Mouse (Mus musculus) stomach, postnatal 0 days (tissue): ENCODE data around the gene Zfp524. TPM values are rescaled to one million over a fixed set of nuclear protein-coding genes. Genes with fewer than 3 reads are reported as not detected.

Source experiments
- ATAC-seq: fragments of 200-750 bp; cut with Nextera tagmentation; 2 replicates; pipeline ENCODE4 v1.8.0; 2017; ENCODE audit not compliant: low FRiP score, low TSS enrichment
- DNase-seq: peaks from one replicate; pipeline ENCODE4 v3.0.0-alpha.2; 2016; ENCODE audit warnings: low spot score
- H3K27ac ChIP-seq: fragments of 300-500 bp; sonication (generic); replicated peaks from 2 replicates; pipeline ENCODE4 v1.5.1; 2014; ENCODE audit warnings: mild to moderate bottlenecking, control low read depth
- H3K27me3 ChIP-seq: fragments of 300-500 bp; sonication (generic); 2 replicates; pipeline ENCODE4 v1.6.1; 2014; ENCODE audit warnings: low read length; ENCODE audit not compliant: control insufficient read depth, insufficient read depth
- H3K36me3 ChIP-seq: fragments of 300-500 bp; sonication (generic); 2 replicates; pipeline ENCODE4 v1.6.1; 2014; ENCODE audit warnings: low read length, mixed read lengths; ENCODE audit not compliant: control insufficient read depth, insufficient read depth
- H3K4me1 ChIP-seq: fragments of 300-500 bp; sonication (generic); replicated peaks from 2 replicates; pipeline ENCODE4 v1.6.1; 2014; ENCODE audit warnings: antibody characterized with exemption; ENCODE audit not compliant: control insufficient read depth, insufficient read depth
- H3K4me2 ChIP-seq: fragments of 300-500 bp; sonication (generic); replicated peaks from 2 replicates; pipeline ENCODE4 v1.6.1; 2014; ENCODE audit warnings: low read depth, mild to moderate bottlenecking, control low read depth, moderate library complexity
- H3K4me3 ChIP-seq: fragments of 300-500 bp; sonication (generic); 2 replicates; pipeline ENCODE4 v1.5.1; 2014; ENCODE audit warnings: low read depth, low read length, control low read depth
- H3K9ac ChIP-seq: fragments of 300-500 bp; sonication (generic); 2 replicates; pipeline ENCODE4 v1.6.1; 2014; ENCODE audit warnings: mild to moderate bottlenecking, low read length, control low read depth, mixed read lengths
- H3K9me3 ChIP-seq: fragments of 300-500 bp; sonication (generic); 2 replicates; pipeline ENCODE4 v1.6.1; 2016; ENCODE audit warnings: low read length; ENCODE audit not compliant: control insufficient read depth
- CTCF ChIP-seq: IDR thresholded peaks from 2 replicates; pipeline ENCODE4 v1.5.1; 2016; ENCODE audit warnings: antibody characterized with exemption, low read depth, mild to moderate bottlenecking, moderate library complexity
- EP300 ChIP-seq: optimal IDR thresholded peaks from 2 replicates; pipeline ENCODE3; 2016; ENCODE audit warnings: antibody characterized with exemption
- WGBS: fragments of 180-500 bp; shearing (Covaris S2); extraction: QIAGEN DNeasy Blood & Tissue Kit; methylation state at CpG from one replicate; pipeline ENCODE4 v1.1.7; 2014; 5-methylcytosine and 5-hydroxymethylcytosine counted together
- polyA plus RNA-seq: library from polyadenylated mRNA; unstranded; fragments of >200 nt; fragmentation: Nextera tagmentation; extraction: Ambion mirVana; gene quantifications from 2 replicates; pipeline ENCODE4 v1.2.1, GENCODE M21; 2015

The Zfp524 gene
- polyA plus RNA-seq, 1 experiment from 2014 or later: 14.0 TPM

DNA sequence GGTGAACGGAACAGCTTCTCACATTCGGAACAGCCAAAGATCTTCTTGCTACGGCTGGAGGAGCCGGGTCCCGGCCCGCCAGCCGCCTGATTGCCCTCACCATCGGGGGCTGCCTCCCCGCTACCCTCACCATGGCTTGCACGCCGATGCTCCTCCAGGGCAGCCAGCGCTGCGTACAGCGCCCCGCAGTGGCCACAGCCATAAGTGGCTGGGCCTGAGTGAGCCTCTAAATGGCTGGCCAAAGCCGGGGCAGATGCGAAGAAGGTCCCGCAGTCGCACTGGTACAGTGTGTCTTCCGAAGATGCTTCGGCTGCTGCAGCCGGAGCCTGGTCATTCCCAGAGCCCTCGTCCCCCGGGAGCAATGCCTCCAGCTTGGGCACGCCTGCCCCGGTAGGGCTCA, 6.0 kb upstream of the Zfp524 start:
- ATAC-seq: no peak
- Histone ChIP-seq H3K27ac (no peak overlapping the region), H3K9me3 (no peaks in the 10 kb centered on the region), H3K4me1 (no peaks in the 10 kb centered on the region), H3K9ac (no peak overlapping the region), H3K27me3 (no peaks in the 10 kb centered on the region), H3K4me2 (no peak overlapping the region), H3K4me3 (no peak overlapping the region), H3K36me3 (peaks cover 47% of the 10 kb centered on the region)
- DNase-seq: no peak
- TF ChIP-seq EP300: no peak
- peak; percentile 16; the same call in 1 of the 2 replicates for TF ChIP-seq CTCF
- WGBS: 95% methylated on average over 26 of the region's 26 CpGs

DNA sequence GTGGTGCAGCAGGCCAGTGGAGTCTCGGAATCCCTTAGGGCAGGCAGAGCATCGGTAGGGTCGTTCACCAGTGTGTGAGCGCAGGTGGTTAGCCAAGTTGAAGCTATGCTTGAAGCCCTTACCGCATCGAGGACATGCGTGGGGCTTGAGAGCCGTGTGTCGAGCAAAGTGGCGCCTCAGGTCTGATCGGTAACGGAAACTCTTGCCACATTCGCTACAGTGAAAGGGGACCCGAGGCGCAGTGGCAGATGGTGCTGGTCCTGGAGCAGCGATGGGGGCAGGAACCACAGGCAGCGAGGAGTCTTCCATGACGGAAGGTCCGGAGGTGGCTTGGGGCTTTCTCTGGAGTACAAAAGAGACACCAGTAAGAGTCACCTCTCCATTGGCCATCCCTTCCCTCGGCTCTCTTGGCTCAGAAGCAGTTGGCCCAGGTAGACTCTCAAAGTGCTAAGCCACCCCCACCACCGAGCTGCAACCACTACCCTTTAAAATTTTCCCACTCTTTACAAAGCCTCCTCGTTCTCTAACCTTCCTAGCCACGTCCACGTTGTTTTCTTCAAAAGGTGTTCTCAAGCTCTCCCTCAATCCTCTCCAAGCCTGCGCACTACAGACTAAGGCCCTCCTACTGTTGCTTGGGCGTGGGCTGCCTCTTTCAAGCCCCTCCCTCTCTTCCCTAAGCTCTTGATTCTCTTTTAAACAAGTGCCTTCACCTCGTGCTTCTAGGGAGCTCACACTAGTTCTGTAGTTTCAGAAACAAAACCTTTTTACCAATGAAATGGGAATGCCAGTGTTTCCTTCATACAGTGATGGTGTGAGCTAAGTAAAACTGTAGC, 1.3 kb upstream of the Zfp524 start:
- DNase-seq (no peak), ATAC-seq (no peak)
- Histone ChIP-seq H3K4me1 (peaks cover 3% of the 10 kb centered on the region; the same call in 1 of the 2 replicates), H3K4me2 (no peak overlapping the region), H3K4me3 (no peak overlapping the region), H3K9me3 (no peaks in the 10 kb centered on the region), H3K36me3 (peaks cover 44% of the 10 kb centered on the region), H3K27ac (no peak overlapping the region), H3K27me3 (no peaks in the 10 kb centered on the region), H3K9ac (no peak overlapping the region)
- TF ChIP-seq EP300: no peak
- no peak for TF ChIP-seq CTCF
- WGBS: 84% methylated on average over 27 of the region's 27 CpGs

DNA sequence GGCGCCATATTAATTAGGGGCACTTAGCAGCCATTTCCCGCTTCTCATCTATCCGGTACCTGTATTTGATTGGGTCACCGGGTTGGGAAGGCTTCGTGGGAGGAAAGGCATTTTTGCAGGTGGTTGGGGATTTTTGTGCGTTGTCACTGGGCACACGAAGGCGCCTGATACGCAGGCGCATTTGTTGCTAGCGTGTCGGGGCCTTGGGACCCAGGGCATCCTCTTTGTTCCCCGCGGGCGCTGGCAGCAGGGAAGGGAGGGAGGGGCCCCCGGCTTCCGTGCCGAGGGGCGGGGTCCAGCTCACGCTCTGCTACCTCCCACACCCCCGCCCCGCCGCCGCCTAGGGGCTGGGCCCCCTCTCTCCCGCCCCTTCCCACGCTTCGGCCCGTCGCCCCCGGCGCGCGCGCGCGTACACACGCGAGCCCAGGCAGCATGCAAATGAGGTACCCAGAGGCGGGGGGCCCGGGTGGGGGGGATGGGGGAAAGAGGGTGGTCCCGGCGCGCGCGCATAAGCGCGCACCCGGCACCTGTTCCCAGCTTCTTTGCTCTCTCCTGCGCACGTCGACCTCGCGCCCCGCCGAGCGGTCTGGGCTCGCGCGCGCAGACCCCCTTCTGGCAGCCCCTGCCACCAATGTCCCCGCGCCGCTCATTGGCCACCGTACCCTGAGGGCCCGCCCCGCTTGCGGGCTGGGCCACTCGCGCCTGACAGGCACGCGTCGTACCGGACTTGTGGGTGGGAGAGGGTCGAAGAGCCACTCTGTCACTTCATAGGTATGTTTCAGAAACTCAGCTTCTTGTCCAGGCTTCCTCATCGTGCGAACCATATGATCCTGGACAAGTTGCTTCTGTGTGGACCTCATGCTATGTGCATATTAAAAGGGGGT, 1.1 kb downstream of the Zfp524 start, which contains the start of gene Gm44973:
Gm44973 (plus strand) TSS at position 379 of the 884 bp plus-strand sequence.
- H3K4me3 ChIP-seq: peak within 1 kb of the TSS; percentile 80
- DNase-seq (peak; percentile 96), ATAC-seq (peak; percentile 84)
- no peaks in the 10 kb centered on the region for H3K9me3 ChIP-seq
- H3K27ac ChIP-seq: peak within 1 kb of the TSS; percentile 99
- H3K27me3 ChIP-seq: no peaks in the 10 kb centered on the region
- peaks cover 3% of the 10 kb centered on the region; the same call in 1 of the 2 replicates for H3K4me1 ChIP-seq
- TF ChIP-seq EP300: peak; percentile 32
- TF ChIP-seq CTCF: no peak; the same call in 1 of the 2 replicates
- H3K36me3 ChIP-seq: peaks cover 21% of the 10 kb centered on the region
- peak within 1 kb of the TSS; percentile 84 for H3K9ac ChIP-seq
- under 1% methylated on average over 61 of the region's 76 CpGs for WGBS
- H3K4me2 ChIP-seq: peak within 1 kb of the TSS; percentile 74

DNA sequence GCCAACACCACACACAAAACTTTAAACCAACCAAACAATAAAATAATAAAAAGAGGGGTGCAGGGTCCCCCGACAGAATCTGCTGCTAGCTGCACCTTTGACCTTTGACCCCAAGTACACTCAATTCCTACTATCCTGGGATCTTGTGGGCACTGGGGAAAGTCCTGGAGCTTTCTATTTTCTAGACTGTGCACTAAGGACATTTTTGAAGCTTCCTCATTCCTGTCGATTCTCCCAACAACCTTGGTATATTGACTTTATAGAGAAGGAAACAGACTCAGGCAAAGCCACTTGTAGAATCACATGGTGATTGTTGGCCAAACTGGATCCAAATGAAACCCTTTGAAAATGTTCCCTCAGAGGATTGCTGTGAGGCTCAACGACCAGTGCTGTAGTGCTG, 1.8 kb downstream of the Zfp524 start:
- Histone ChIP-seq H3K27me3 (no peaks in the 10 kb centered on the region), H3K4me3 (peak overlapping the region; percentile 80), H3K4me1 (peaks cover 3% of the 10 kb centered on the region; the same call in 1 of the 2 replicates), H3K27ac (peak overlapping the region; percentile 99), H3K9me3 (no peaks in the 10 kb centered on the region), H3K4me2 (peak overlapping the region; percentile 74), H3K36me3 (peaks cover 16% of the 10 kb centered on the region), H3K9ac (peak overlapping the region; percentile 78)
- TF ChIP-seq CTCF: no peak
- no peak for TF ChIP-seq EP300
- 41% methylated on average over 3 of the region's 3 CpGs for WGBS
- DNase-seq (no peak), ATAC-seq (no peak)

DNA sequence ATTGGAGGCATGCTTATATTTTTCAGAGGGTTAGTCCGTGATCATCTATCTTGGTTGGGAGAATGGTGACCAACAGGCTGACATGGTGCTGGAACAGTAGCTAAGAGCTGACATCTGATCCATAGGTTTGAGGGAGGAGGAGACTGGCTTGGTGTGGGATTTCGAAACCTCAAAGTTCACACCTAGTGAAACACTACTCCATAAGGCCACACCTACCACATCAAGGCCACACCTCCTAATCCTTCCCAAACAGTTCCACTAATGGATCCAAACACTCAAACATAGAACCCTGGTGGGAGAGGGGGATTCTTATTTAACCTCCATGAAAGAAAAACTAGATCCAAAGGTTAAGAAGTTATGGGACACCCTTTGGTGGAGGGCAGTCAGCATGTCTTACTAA, 2.7 kb downstream of the Zfp524 start:
- no peak overlapping the region for H3K27ac ChIP-seq
- no peaks in the 10 kb centered on the region for H3K27me3 ChIP-seq
- peaks cover 3% of the 10 kb centered on the region; the same call in 1 of the 2 replicates for H3K4me1 ChIP-seq
- H3K4me2 ChIP-seq: no peak overlapping the region
- TF ChIP-seq CTCF (no peak), EP300 (no peak)
- DNase-seq (no peak), ATAC-seq (no peak)
- H3K9me3 ChIP-seq: no peaks in the 10 kb centered on the region
- peaks cover 9% of the 10 kb centered on the region for H3K36me3 ChIP-seq
- no peak overlapping the region for H3K9ac ChIP-seq
- H3K4me3 ChIP-seq: no peak overlapping the region
- 100% methylated on average over 2 of the region's 2 CpGs for WGBS
